Mouse (Mus musculus): Measurements from ENCODE around the gene Ptx4. TPM values are rescaled to one million over a fixed set of nuclear protein-coding genes. Genes with fewer than 3 reads are reported as not detected.

Gene Ptx4
- polyA plus RNA-seq, 1 experiment: not detected

DNA sequence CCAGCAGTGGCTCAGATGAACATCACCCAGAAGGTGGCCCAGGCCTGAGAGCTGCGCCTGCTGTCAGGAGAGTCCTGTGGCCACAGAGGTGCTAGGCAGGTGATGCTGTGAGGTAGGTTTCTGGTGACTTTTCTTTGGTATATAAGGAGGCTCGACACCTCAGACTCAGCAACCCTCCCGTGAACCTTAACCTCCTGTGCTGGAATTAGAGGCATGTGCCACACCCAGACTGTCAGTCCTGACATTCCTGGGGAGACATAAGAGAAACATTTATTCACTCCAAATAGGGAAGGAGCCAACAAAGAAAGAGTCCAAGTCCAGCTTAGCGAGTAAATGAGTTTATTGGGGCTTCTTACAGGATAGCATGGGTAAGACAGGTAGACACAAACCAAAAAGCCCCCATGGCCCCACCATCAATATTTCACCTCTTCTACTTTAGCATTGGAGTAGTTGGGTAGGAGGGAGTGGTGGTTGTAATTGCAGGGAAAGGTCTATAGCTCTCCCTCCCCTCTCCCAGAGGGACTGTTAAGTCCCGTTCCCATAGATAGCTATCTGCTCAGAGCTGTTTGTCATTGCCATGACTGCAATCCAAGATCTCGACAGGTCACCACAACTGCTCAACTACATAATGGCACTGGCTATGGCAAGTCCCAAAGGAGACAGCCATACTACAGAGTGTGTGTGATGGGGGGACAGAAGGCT lies 45.6 kb downstream of the Ptx4 start:
- H3K4me1 ChIP-seq (ENCODE audit: control insufficient read depth): peaks cover 2% of the 10 kb centered on the region; the same call in 1 of the 2 replicates
- H3K36me3 ChIP-seq (ENCODE audit: control insufficient read depth): peaks cover 9% of the 10 kb centered on the region
- no peaks in the 10 kb centered on the region for H3K9me3 ChIP-seq (ENCODE audit: control insufficient read depth, low read length)
- no peak overlapping the region for H3K4me3 ChIP-seq (replicated peaks)
- H3K27me3 ChIP-seq (ENCODE audit: control insufficient read depth): 0 out of 2 replicates have a peak, but pooled peaks cover 2% of the 10 kb centered on the region
- TF ChIP-seq TAL1 (IDR thresholded peaks at IDR 0.05; ENCODE audit: low read length) (no peak), GATA1 (IDR thresholded peaks at IDR 0.05; ENCODE audit: low read length) (no peak)

DNA sequence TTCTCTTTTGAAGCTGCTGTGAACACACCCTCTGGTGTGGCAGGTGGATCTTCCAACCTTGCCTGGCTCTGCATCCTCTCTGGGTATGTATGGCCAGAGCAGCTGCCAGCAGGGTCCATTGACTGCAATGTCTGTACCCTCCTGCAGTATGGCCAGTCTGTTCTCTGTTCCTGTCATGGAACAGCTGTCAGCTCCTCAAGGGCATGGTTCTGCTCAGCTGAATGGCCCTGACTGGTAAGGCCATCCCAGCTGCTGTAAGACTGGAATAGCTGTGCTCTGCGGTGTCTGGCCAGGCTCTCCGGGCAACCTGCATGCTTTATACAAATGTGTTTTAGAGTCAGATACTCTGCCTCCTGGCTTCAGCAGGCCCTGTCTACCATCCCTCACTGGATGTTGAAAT lies 49.1 kb downstream of the Ptx4 start:
- Histone ChIP-seq H3K9me3 (ENCODE audit: control insufficient read depth, low read length) (no peaks in the 10 kb centered on the region), H3K36me3 (ENCODE audit: control insufficient read depth) (no peaks in the 10 kb centered on the region), H3K4me3 (replicated peaks) (no peak overlapping the region), H3K4me1 (ENCODE audit: control insufficient read depth) (no peaks in the 10 kb centered on the region), H3K27me3 (ENCODE audit: control insufficient read depth) (peaks cover 5% of the 10 kb centered on the region; the same call in 1 of the 2 replicates)
- TF ChIP-seq TAL1 (IDR thresholded peaks at IDR 0.05; ENCODE audit: low read length): no peak
- no peak for TF ChIP-seq GATA1 (IDR thresholded peaks at IDR 0.05; ENCODE audit: low read length)

DNA sequence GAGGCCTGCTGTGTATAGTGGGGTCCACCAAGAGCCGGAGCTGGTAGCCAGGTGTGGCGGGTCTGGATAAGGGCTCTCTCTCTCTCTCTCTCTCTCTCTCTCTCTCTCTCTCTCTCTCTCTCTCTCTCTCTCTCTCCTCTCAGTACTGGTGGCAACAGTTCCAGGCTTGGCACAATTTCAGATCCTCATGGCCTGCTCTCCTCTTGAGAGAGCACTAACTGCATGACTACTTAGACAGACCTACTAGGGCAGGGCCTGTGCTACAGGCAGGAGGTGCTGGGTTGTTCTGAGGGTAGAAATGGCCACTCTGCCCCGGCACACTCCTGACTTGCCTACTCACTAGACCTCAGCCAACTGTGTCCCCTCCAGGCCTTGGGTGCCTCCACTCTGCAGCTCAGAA lies 52.0 kb downstream of the Ptx4 start:
- Histone ChIP-seq H3K9me3 (ENCODE audit: control insufficient read depth, low read length) (no peaks in the 10 kb centered on the region), H3K27me3 (ENCODE audit: control insufficient read depth) (peaks cover 3% of the 10 kb centered on the region), H3K36me3 (ENCODE audit: control insufficient read depth) (no peaks in the 10 kb centered on the region), H3K4me1 (ENCODE audit: control insufficient read depth) (peaks cover 12% of the 10 kb centered on the region), H3K4me3 (replicated peaks) (no peak overlapping the region)
- TF ChIP-seq TAL1 (IDR thresholded peaks at IDR 0.05; ENCODE audit: low read length) (no peak), GATA1 (IDR thresholded peaks at IDR 0.05; ENCODE audit: low read length) (no peak)

Other genes starting within 250 kb of the Ptx4 start
- 7.5 and 12.0 TPM in 2 replicates for gene Nubp2, start 234.4 kb upstream of the Ptx4 start, polyA plus RNA-seq (2012)
- gene Spsb3, start 234.1 kb upstream of the Ptx4 start, polyA plus RNA-seq (2012): 9.2 and 10.3 TPM in 2 replicates
- gene Eme2, start 225.7 kb upstream of the Ptx4 start, polyA plus RNA-seq (2012): 1.7 and 1.8 TPM in 2 replicates
- 6.4 and 7.5 TPM in 2 replicates for gene Mrps34, start 225.6 kb upstream of the Ptx4 start, polyA plus RNA-seq (2012)
- gene Nme3, start 224.3 kb upstream of the Ptx4 start, polyA plus RNA-seq (2012): 14.9 and 16.7 TPM in 2 replicates
- gene Mapk8ip3, start 183.8 kb upstream of the Ptx4 start, polyA plus RNA-seq (2012): 5.7 and 7.2 TPM in 2 replicates
- gene Jpt2, start 160.1 kb upstream of the Ptx4 start, polyA plus RNA-seq (2012): 0.83 and 1.0 TPM in 2 replicates
- gene Cramp1l, start 105.0 kb upstream of the Ptx4 start, polyA plus RNA-seq (2012): 1.1 and 1.5 TPM in 2 replicates
- 0.97 and 1.0 TPM in 2 replicates for gene Ift140, start 104.7 kb upstream of the Ptx4 start, polyA plus RNA-seq (2012)
- not detected in 2 replicates for gene Tmem204, start 37.2 kb upstream of the Ptx4 start, polyA plus RNA-seq (2012)
- gene Telo2, start 4.8 kb upstream of the Ptx4 start, polyA plus RNA-seq (2012): 2.0 and 3.1 TPM in 2 replicates
- gene Clcn7, start 12.6 kb downstream of the Ptx4 start, polyA plus RNA-seq (2012): 2.0 and 2.1 TPM in 2 replicates
- not detected in 2 replicates for gene Ccdc154, start 41.7 kb downstream of the Ptx4 start, polyA plus RNA-seq (2012)
- gene Gm38655, start 54.7 kb downstream of the Ptx4 start, polyA plus RNA-seq (2012): not detected in 2 replicates
- 2.0 and 2.1 TPM in 2 replicates for gene BC003965, start 63.8 kb downstream of the Ptx4 start, polyA plus RNA-seq (2012)
- gene Unkl, start 67.6 kb downstream of the Ptx4 start, polyA plus RNA-seq (2012): 5.5 and 5.8 TPM in 2 replicates
- 1.3 and 2.1 TPM in 2 replicates for gene Gnptg, start 119.4 kb downstream of the Ptx4 start, polyA plus RNA-seq (2012)
- 1.5 and 2.2 TPM in 2 replicates for gene Tsr3, start 119.4 kb downstream of the Ptx4 start, polyA plus RNA-seq (2012)
- gene Baiap3, start 135.6 kb downstream of the Ptx4 start, polyA plus RNA-seq (2012): not detected in 2 replicates
- 19.3 and 26.5 TPM in 2 replicates for gene Ube2i, start 153.9 kb downstream of the Ptx4 start, polyA plus RNA-seq (2012)
- 0.28 and 0.74 TPM in 2 replicates for gene Prss34, start 177.6 kb downstream of the Ptx4 start, polyA plus RNA-seq (2012)
- gene Prss28, start 187.9 kb downstream of the Ptx4 start, polyA plus RNA-seq (2012): 0.08 TPM in 1 of 2 replicates, not detected in the other
- not detected in 2 replicates for gene Prss29, start 197.9 kb downstream of the Ptx4 start, polyA plus RNA-seq (2012)
- 0.04 TPM in 1 of 2 replicates, not detected in the other for gene Tpsab1, start 224.8 kb downstream of the Ptx4 start, polyA plus RNA-seq (2012)
- gene Tpsb2, start 245.5 kb downstream of the Ptx4 start, polyA plus RNA-seq (2012): 0.21 and 0.22 TPM in 2 replicates
- gene Tpsg1, start 248.5 kb downstream of the Ptx4 start, polyA plus RNA-seq (2012): not detected in 2 replicates